ENCODE assay signal across 26 mouse cellular contexts in the genomic region with DNA sequence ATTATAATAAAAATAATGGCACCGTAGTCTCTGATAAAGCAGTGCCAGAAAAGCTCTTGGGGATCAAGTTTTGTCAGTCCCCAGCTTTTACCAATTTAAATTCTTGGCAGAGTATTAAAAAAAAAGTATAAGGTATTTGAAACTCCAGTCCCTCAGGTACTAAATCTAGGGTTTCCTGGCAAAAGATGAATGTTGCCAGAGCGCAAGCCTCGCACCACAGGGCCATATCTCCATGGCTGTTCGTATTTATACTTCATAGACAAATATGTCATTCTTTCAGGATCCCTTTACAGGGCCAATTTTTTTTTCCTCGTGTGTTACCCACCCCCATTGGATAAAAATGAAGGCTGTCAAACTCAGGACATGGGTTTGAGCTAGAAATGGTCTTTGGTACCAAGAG.
"Had no signal": no experiment of that assay in that cellular context is flagged by ENCODE, and none has a peak within 500 bp of the region (broad histone marks: within the 10 kb centered on the region; RNA-seq: fewer than 3 reads in every experiment).

No protein-coding gene starts in this region.

- H3K27ac ChIP-seq: heart, embryonic 13.5 days; heart, embryonic 15.5 days; hindbrain, embryonic 13.5 days; hindbrain, embryonic 15.5 days; hindbrain, postnatal 0 days; kidney, embryonic 15.5 days; kidney, postnatal 0 days; liver, embryonic 13.5 days; liver, embryonic 15.5 days had no signal

- H3K27me3 ChIP-seq: heart, embryonic 15.5 days; hindbrain, embryonic 13.5 days; hindbrain, embryonic 15.5 days; kidney, embryonic 15.5 days; liver, embryonic 13.5 days; liver, embryonic 15.5 days had no signal

- H3K4me2 ChIP-seq: heart, embryonic 11.5 days; heart, embryonic 13.5 days; heart, embryonic 15.5 days; hindbrain, embryonic 13.5 days; hindbrain, embryonic 15.5 days; kidney, embryonic 15.5 days; liver, embryonic 11.5 days; liver, embryonic 13.5 days; liver, embryonic 15.5 days had no signal

- H3K36me3 ChIP-seq: heart, embryonic 13.5 days; heart, embryonic 15.5 days; hindbrain, embryonic 13.5 days; hindbrain, embryonic 15.5 days; kidney, embryonic 15.5 days; liver, embryonic 13.5 days; liver, embryonic 15.5 days had no signal

- DNase-seq: gastrocnemius, postnatal 14 days; gastrocnemius, postnatal 36 days; heart, adult 18-20 months; heart, postnatal 14 days; heart, postnatal 36 days; kidney, adult 11 months; kidney, adult 2 months; kidney, adult 9 months; kidney, postnatal 14 days; kidney, postnatal 36 days; layer of hippocampus, adult 9-11 months; layer of hippocampus, postnatal 36 days; liver; liver, embryonic 13.5 days; liver, postnatal 0 days had no signal

- ATAC-seq: hindbrain, postnatal 0 days; intestine, embryonic 16.5 days; liver, postnatal 0 days had no signal

- H3K4me1 ChIP-seq: heart, embryonic 15.5 days; liver, embryonic 13.5 days had no signal

- H3K9me3 ChIP-seq: heart, embryonic 13.5 days; heart, embryonic 15.5 days; hindbrain, embryonic 13.5 days; hindbrain, embryonic 15.5 days; kidney, embryonic 15.5 days; liver, embryonic 13.5 days; liver, embryonic 15.5 days had no signal

- H3K4me3 ChIP-seq: heart, embryonic 13.5 days; heart, embryonic 15.5 days; hindbrain, embryonic 13.5 days; hindbrain, embryonic 15.5 days; kidney, embryonic 15.5 days; liver, embryonic 13.5 days; liver, embryonic 15.5 days had no signal

- H3K9ac ChIP-seq: heart, embryonic 13.5 days; heart, embryonic 15.5 days; hindbrain, embryonic 13.5 days; hindbrain, embryonic 15.5 days; kidney, embryonic 15.5 days; liver, embryonic 13.5 days; liver, embryonic 15.5 days; liver, postnatal 0 days had no signal
